Mouse (Mus musculus) CH12.LX (cell line): ENCODE data around the gene Clec3a.

ENCODE experiments used
- RAD21 ChIP-seq: IDR thresholded peaks from 2 replicates; pipeline ENCODE4 v1.6.1; 2011; ENCODE audit warnings: low read depth, mild to moderate bottlenecking, low read length, improper control_type of control experiment, moderate library complexity
- SIN3A ChIP-seq: IDR thresholded peaks from 2 replicates; pipeline ENCODE4 v1.6.1; 2012; ENCODE audit warnings: low read length, improper control_type of control experiment, inconsistent platforms
- ZC3H11A ChIP-seq: IDR thresholded peaks from 2 replicates; pipeline ENCODE4 v1.6.1; 2012; ENCODE audit warnings: low read depth, mild to moderate bottlenecking, inconsistent platforms, low read length, improper control_type of control experiment

GRCm38 (mm10) chr8:114452278-114452677 is 34.4 kb downstream of the Clec3a start:
- no peak for TF ChIP-seq SIN3A
- no peak for TF ChIP-seq ZC3H11A
- TF ChIP-seq RAD21 = no peak
